Mouse (Mus musculus): ENCODE data around the gene Mgat5b. TPM values are rescaled to one million over a fixed set of nuclear protein-coding genes. Genes with fewer than 3 reads are reported as not detected.

Mgat5b gene
- polyA plus RNA-seq, 1 experiment from 2014 or later = 5.5 TPM

GRCm38 (mm10) chr11:116928031-116928430 lies 9.4 kb downstream of the Mgat5b start:
- H3K27ac ChIP-seq (replicated peaks) = no peak overlapping the region
- H3K4me1 ChIP-seq = peaks cover 12% of the 10 kb centered on the region
- no peaks in the 10 kb centered on the region for H3K9me3 ChIP-seq (replicated peaks)
- WGBS = 89% methylated on average over 6 of the region's 6 CpGs
- H3K36me3 ChIP-seq = peaks cover 96% of the 10 kb centered on the region
- H3K4me3 ChIP-seq = no peak overlapping the region
- no peak for DNase-seq (ENCODE audit: low spot score)
- H3K27me3 ChIP-seq (ENCODE audit: low read depth, poor library complexity, severe bottlenecking) = no peaks in the 10 kb centered on the region

- Histone ChIP-seq H3K4me1 (peaks cover 33% of the 10 kb centered on the region), H3K27ac (replicated peaks) (0 out of 2 replicates have a peak overlapping the region, but pooled peaks have one; percentile 10), H3K4me3 (no peak overlapping the region), H3K27me3 (ENCODE audit: low read depth, poor library complexity, severe bottlenecking) (peaks cover 5% of the 10 kb centered on the region; the same call in 1 of the 2 replicates), H3K9me3 (replicated peaks) (no peaks in the 10 kb centered on the region), H3K36me3 (peaks cover 89% of the 10 kb centered on the region)
- 90% methylated on average over 5 of the region's 5 CpGs for WGBS
- DNase-seq (ENCODE audit: low spot score) = no peak
Measured at GRCm38 (mm10) chr11:116934862-116935261, 16.2 kb downstream of the Mgat5b start.

- Histone ChIP-seq H3K27me3 (ENCODE audit: low read depth, poor library complexity, severe bottlenecking) (peaks cover 5% of the 10 kb centered on the region; the same call in 1 of the 2 replicates), H3K4me3 (no peak overlapping the region), H3K9me3 (replicated peaks) (no peaks in the 10 kb centered on the region), H3K36me3 (peaks cover 84% of the 10 kb centered on the region), H3K4me1 (peaks cover 38% of the 10 kb centered on the region), H3K27ac (replicated peaks) (0 out of 2 replicates have a peak overlapping the region, but pooled peaks have one; percentile 10)
- no peak for DNase-seq (ENCODE audit: low spot score)
- 71% methylated on average over 9 of the region's 9 CpGs for WGBS
Measured at GRCm38 (mm10) chr11:116935354-116935753, 16.7 kb downstream of the Mgat5b start.

- H3K4me1 ChIP-seq = peaks cover 44% of the 10 kb centered on the region
- no peak overlapping the region for H3K4me3 ChIP-seq
- H3K36me3 ChIP-seq = peaks cover 82% of the 10 kb centered on the region
- DNase-seq (ENCODE audit: low spot score) = no peak
- 88% methylated on average over 9 of the region's 9 CpGs for WGBS
- H3K9me3 ChIP-seq (replicated peaks) = no peaks in the 10 kb centered on the region
- no peak overlapping the region for H3K27ac ChIP-seq (replicated peaks)
- peaks cover 10% of the 10 kb centered on the region; the same call in 1 of the 2 replicates for H3K27me3 ChIP-seq (ENCODE audit: low read depth, poor library complexity, severe bottlenecking)
Measured at GRCm38 (mm10) chr11:116935917-116936316, 17.3 kb downstream of the Mgat5b start.

- Histone ChIP-seq H3K4me1 (peaks cover 46% of the 10 kb centered on the region), H3K27ac (replicated peaks) (no peak overlapping the region)
- WGBS = 31% methylated on average over 10 of the region's 10 CpGs
Measured at GRCm38 (mm10) chr11:116937141-116937540, 18.5 kb downstream of the Mgat5b start.

GRCm38 (mm10) chr11:116940088-116940855 lies 21.6 kb downstream of the Mgat5b start:
- peaks cover 13% of the 10 kb centered on the region; the same call in 1 of the 2 replicates for H3K27me3 ChIP-seq (ENCODE audit: low read depth, poor library complexity, severe bottlenecking)
- peaks cover 74% of the 10 kb centered on the region for H3K36me3 ChIP-seq
- 3% methylated on average over 20 of the region's 20 CpGs for WGBS
- H3K27ac ChIP-seq (replicated peaks) = peak overlapping the region; percentile 75
- H3K9me3 ChIP-seq (replicated peaks) = no peaks in the 10 kb centered on the region
- peak; percentile 29 for DNase-seq (ENCODE audit: low spot score)
- peaks cover 43% of the 10 kb centered on the region for H3K4me1 ChIP-seq
- H3K4me3 ChIP-seq = peak overlapping the region; percentile 41

More at GRCm38 (mm10) chr11:116937141-116937540, 18.5 kb downstream of the Mgat5b start:
- no peaks in the 10 kb centered on the region for H3K9me3 ChIP-seq (replicated peaks)
- H3K27me3 ChIP-seq (ENCODE audit: low read depth, poor library complexity, severe bottlenecking) = peaks cover 13% of the 10 kb centered on the region; the same call in 1 of the 2 replicates
- no peak for DNase-seq (ENCODE audit: low spot score)
- H3K36me3 ChIP-seq = peaks cover 79% of the 10 kb centered on the region
- no peak overlapping the region for H3K4me3 ChIP-seq

- Histone ChIP-seq H3K36me3 (peaks cover 75% of the 10 kb centered on the region), H3K4me3 (no peak overlapping the region), H3K9me3 (replicated peaks) (no peaks in the 10 kb centered on the region), H3K4me1 (peaks cover 18% of the 10 kb centered on the region), H3K27me3 (ENCODE audit: low read depth, poor library complexity, severe bottlenecking) (peaks cover 8% of the 10 kb centered on the region; the same call in 1 of the 2 replicates), H3K27ac (replicated peaks) (no peak overlapping the region)
- DNase-seq (ENCODE audit: low spot score) = no peak
- WGBS = 76% methylated on average over 4 of the region's 4 CpGs
Measured at GRCm38 (mm10) chr11:116944346-116944745, 25.7 kb downstream of the Mgat5b start.

GRCm38 (mm10) chr11:116949832-116950231 lies 31.2 kb downstream of the Mgat5b start:
- no peak overlapping the region for H3K4me3 ChIP-seq
- H3K4me1 ChIP-seq = peaks cover 15% of the 10 kb centered on the region
- no peaks in the 10 kb centered on the region for H3K27me3 ChIP-seq (ENCODE audit: low read depth, poor library complexity, severe bottlenecking)
- WGBS = 87% methylated on average over 9 of the region's 9 CpGs
- no peak for DNase-seq (ENCODE audit: low spot score)
- H3K36me3 ChIP-seq = peaks cover 95% of the 10 kb centered on the region
- no peak overlapping the region for H3K27ac ChIP-seq (replicated peaks)
- H3K9me3 ChIP-seq (replicated peaks) = no peaks in the 10 kb centered on the region; the same call in 1 of the 2 replicates

- Histone ChIP-seq H3K4me1 (peaks cover 15% of the 10 kb centered on the region), H3K27ac (replicated peaks) (peak overlapping the region; percentile 35), H3K9me3 (replicated peaks) (peaks cover 4% of the 10 kb centered on the region; the same call in 1 of the 2 replicates), H3K4me3 (no peak overlapping the region), H3K27me3 (ENCODE audit: low read depth, poor library complexity, severe bottlenecking) (no peaks in the 10 kb centered on the region), H3K36me3 (peaks cover 95% of the 10 kb centered on the region)
- peak; percentile 28 for DNase-seq (ENCODE audit: low spot score)
- 25% methylated on average over 1 of the region's 1 CpGs for WGBS
Measured at GRCm38 (mm10) chr11:116951429-116951828, 32.8 kb downstream of the Mgat5b start.

GRCm38 (mm10) chr11:116954231-116955118 lies 35.8 kb downstream of the Mgat5b start:
- H3K4me3 ChIP-seq = no peak overlapping the region
- no peak overlapping the region for H3K27ac ChIP-seq (replicated peaks)
- H3K9me3 ChIP-seq (replicated peaks) = peaks cover 4% of the 10 kb centered on the region; the same call in 1 of the 2 replicates
- no peaks in the 10 kb centered on the region for H3K27me3 ChIP-seq (ENCODE audit: low read depth, poor library complexity, severe bottlenecking)
- peaks cover 88% of the 10 kb centered on the region for H3K36me3 ChIP-seq
- peaks cover 15% of the 10 kb centered on the region for H3K4me1 ChIP-seq
- WGBS = 88% methylated on average over 23 of the region's 23 CpGs
- DNase-seq (ENCODE audit: low spot score) = no peak

- Histone ChIP-seq H3K27me3 (ENCODE audit: low read depth, poor library complexity, severe bottlenecking) (no peaks in the 10 kb centered on the region), H3K36me3 (peaks cover 71% of the 10 kb centered on the region), H3K9me3 (replicated peaks) (peaks cover 4% of the 10 kb centered on the region; the same call in 1 of the 2 replicates), H3K27ac (replicated peaks) (no peak overlapping the region), H3K4me1 (no peaks in the 10 kb centered on the region; the same call in 1 of the 2 replicates), H3K4me3 (no peak overlapping the region)
- no peak for DNase-seq (ENCODE audit: low spot score)
- WGBS = 61% methylated on average over 5 of the region's 5 CpGs
Measured at GRCm38 (mm10) chr11:116958601-116959000, 39.9 kb downstream of the Mgat5b start.

- peak overlapping the region; percentile 67 for H3K27ac ChIP-seq (replicated peaks)
Measured at GRCm38 (mm10) chr11:116965061-116965460, 46.4 kb downstream of the Mgat5b start.

More at GRCm38 (mm10) chr11:116965061-116965460, 46.4 kb downstream of the Mgat5b start:
- H3K4me1 ChIP-seq = peaks cover 19% of the 10 kb centered on the region
- no peak for DNase-seq (ENCODE audit: low spot score)
- H3K36me3 ChIP-seq = peaks cover 70% of the 10 kb centered on the region
- no peaks in the 10 kb centered on the region for H3K9me3 ChIP-seq (replicated peaks)
- H3K4me3 ChIP-seq = no peak overlapping the region
- 81% methylated on average over 7 of the region's 7 CpGs for WGBS
- no peaks in the 10 kb centered on the region for H3K27me3 ChIP-seq (ENCODE audit: low read depth, poor library complexity, severe bottlenecking)

All from midbrain, embryonic 10.5 days (tissue).